Mouse (Mus musculus): ENCODE results near the gene Lats1.

GRCm38 (mm10) chr10:7700120-7700519, 19.1 kb downstream of the Lats1 start:
- TF ChIP-seq GATA1 (IDR thresholded peaks at IDR 0.05; ENCODE audit: borderline replicate concordance, low read length) = no peak
- no peak for TF ChIP-seq FLI1 (IDR thresholded peaks at IDR 0.05; ENCODE audit: low read length)

Measured in megakaryocyte, embryonic 14.5 days (primary cell).